Mouse (Mus musculus): ENCODE measurements at regions not wholly inside any gene's neighbourhood (a gene's known extent, or its start where the extent isn't known, plus 50 kb on each side); places are given as distances from the start of the nearest gene placed in this dataset.

GRCm38 (mm10) chr5:60812371-60812770, 996.2 kb upstream of the G6pd2 start:
- Histone ChIP-seq H3K9me3 (replicated peaks; ENCODE audit: control insufficient read depth, low read length) (no peaks in the 10 kb centered on the region), H3K27me3 (ENCODE audit: control insufficient read depth, insufficient read depth, low read length) (no peaks in the 10 kb centered on the region), H3K9ac (replicated peaks; ENCODE audit: low read length) (no peak overlapping the region), H3K36me3 (replicated peaks; ENCODE audit: control insufficient read depth, insufficient read depth, low read depth, low read length) (no peaks in the 10 kb centered on the region), H3K4me2 (ENCODE audit: low read depth, low read length) (no peak overlapping the region), H3K4me3 (ENCODE audit: low read depth, low read length) (no peak overlapping the region), H3K4me1 (ENCODE audit: control insufficient read depth, insufficient read depth, low read length) (no peaks in the 10 kb centered on the region), H3K27ac (replicated peaks; ENCODE audit: low read depth, low read length) (no peak overlapping the region)
- DNase-seq (ENCODE audit: low spot score) (peak; percentile 5), ATAC-seq (replicated peaks; ENCODE audit: insufficient number of reproducible peaks, low FRiP score, low TSS enrichment, low read depth) (no peak; the same call in 1 of the 2 replicates)
- WGBS, result 54% methylated on average over 2 of the region's 2 CpGs

All from embryonic facial prominence, embryonic 11.5 days (tissue).